ENCODE assay signal across 12 mouse cellular contexts in the genomic region with DNA sequence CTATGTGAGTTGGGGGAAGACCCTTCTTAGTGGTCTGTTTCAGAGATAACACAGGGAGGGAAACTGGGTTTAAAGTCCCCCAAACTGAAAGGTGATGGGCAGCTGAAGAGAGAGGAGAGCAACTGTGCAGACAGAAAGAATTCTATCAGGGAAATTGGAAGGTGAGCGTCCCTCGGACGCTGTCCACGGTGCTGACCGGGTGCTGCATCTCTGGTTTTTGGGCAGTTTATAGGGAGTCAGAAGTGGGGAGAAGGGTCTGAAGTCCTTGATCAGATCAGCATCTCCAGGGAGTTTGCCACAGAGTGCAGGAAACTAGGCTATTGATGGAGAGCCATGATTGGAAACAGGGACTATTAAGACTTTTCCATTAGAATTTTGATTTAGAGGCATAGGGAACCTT. TPM values are rescaled to one million over a fixed set of nuclear protein-coding genes. Genes with fewer than 3 reads are reported as not detected.
A peak's percentile ranks its signal among the peaks of the same experiment; 100 is the strongest.
DNase-seq lines count a peak whose midpoint lies in the region; ATAC-seq lines count a peak whose summit lies in the region.
"Had no signal": no experiment of that assay in that cellular context is flagged by ENCODE, and none has a peak within 500 bp of the region (broad histone marks: within the 10 kb centered on the region; RNA-seq: fewer than 3 reads in every experiment).

No protein-coding gene starts in this region.

- peak; percentile 8 for DNase-seq in CD4-positive, CD25-positive, alpha-beta regulatory T cell, adult 2 months (ENCODE audit: low read depth, low spot score)
- DNase-seq in lung, postnatal 14 days, result peak; percentile 17
- DNase-seq in lung, postnatal 36 days, result no peak
- DNase-seq in adrenal gland, postnatal 25 days, result peak; percentile 43
- DNase-seq in mesoderm, embryonic 11.5 days (ENCODE audit: low read depth, low spot score), result peak; percentile 74
- DNase-seq in right cerebral cortex, adult 18-20 months, result no peak
- no peak for DNase-seq in cerebellum, adult 9-10 months

- ATAC-seq in CD4-positive, CD25-positive, alpha-beta regulatory T cell, adult 4 months, result no peak

RNA-seq across cellular contexts. Expression of a gene that starts 0.7 kb away (rescaled TPM):
- not detected for polyA plus RNA-seq in CD4-positive, CD25-positive, alpha-beta regulatory T cell, adult 4 months (2017; shearing (Covaris generic))
- not detected in 2 replicates for total RNA-seq in adrenal gland, postnatal 25 days (2021)
- total RNA-seq: heart, adult 18-20 months; layer of hippocampus, adult 18-20 months had no signal
- polyA plus RNA-seq: C2C12; small intestine, adult 2 months had no signal

RNA-seq across cellular contexts. Expression of a gene that starts 41.6 kb away (rescaled TPM):
- 10 to 100 TPM; 22.2 to 27.2 TPM for polyA plus RNA-seq in CD4-positive, CD25-positive, alpha-beta regulatory T cell, adult 4 months (2017; shearing (Covaris generic))
- total RNA-seq in adrenal gland, postnatal 25 days (2021), result 1.5 and 1.9 TPM in 2 replicates

RNA-seq across cellular contexts. Expression of a gene that starts 45.8 kb away (rescaled TPM):
- 100 to 1,000 TPM; 146 to 148 TPM for polyA plus RNA-seq in CD4-positive, CD25-positive, alpha-beta regulatory T cell, adult 4 months (2017; shearing (Covaris generic))
- total RNA-seq in adrenal gland, postnatal 25 days (2021), result 86.8 and 92.9 TPM in 2 replicates

Comparison
In these comparisons a context has a peak if more than half of its experiments do, and no peak if none do; other contexts are left out.
1. DNase-seq: peak in CD4-positive, CD25-positive, alpha-beta regulatory T cell, adult 2 months (single experiment), lung, postnatal 14 days (single experiment), adrenal gland, postnatal 25 days (single experiment) and mesoderm, embryonic 11.5 days (single experiment); none in lung, postnatal 36 days (single experiment), right cerebral cortex, adult 18-20 months (single experiment) and cerebellum, adult 9-10 months (single experiment).